Mouse (Mus musculus): ENCODE measurements around the gene Rassf2.
A peak's percentile ranks its signal among the peaks of the same experiment; 100 is the strongest.

The Rassf2 gene

GRCm38 (mm10) chr2:131955264-131955663 is 74.8 kb downstream of the Rassf2 start:
- DNase-seq (ENCODE audit: low spot score in 2 of 2) = no peak

GRCm38 (mm10) chr2:131954835-131955234 is 75.2 kb downstream of the Rassf2 start:
- no peak for DNase-seq (ENCODE audit: low spot score in 2 of 2)

GRCm38 (mm10) chr2:131953711-131954110 is 76.3 kb downstream of the Rassf2 start:
- no peak for DNase-seq (ENCODE audit: low spot score in 2 of 2)

- no peak for DNase-seq (ENCODE audit: low spot score in 2 of 2)
Observed at GRCm38 (mm10) chr2:131952961-131953538, 77.0 kb downstream of the Rassf2 start.

- DNase-seq (ENCODE audit: low spot score in 2 of 2) = no peak
Observed at GRCm38 (mm10) chr2:131952456-131952855, 77.6 kb downstream of the Rassf2 start.

GRCm38 (mm10) chr2:131950598-131951095 is 79.4 kb downstream of the Rassf2 start, which contains the start of gene Prnd:
Gene Prnd (plus strand): TSS chr2:131950861.
- no peak for DNase-seq (ENCODE audit: low spot score in 2 of 2)

GRCm38 (mm10) chr2:131949767-131950597 is 80.1 kb downstream of the Rassf2 start:
- peak in 1 of 2 experiments; percentile 72 for DNase-seq (ENCODE audit: low spot score in 2 of 2)

- peak in 1 of 2 experiments; percentile 13 for DNase-seq (ENCODE audit: low spot score in 2 of 2)
Observed at GRCm38 (mm10) chr2:131948916-131949639, 81.0 kb downstream of the Rassf2 start.

- DNase-seq (ENCODE audit: low spot score in 2 of 2) = no peak
Observed at GRCm38 (mm10) chr2:131948156-131948555, 81.9 kb downstream of the Rassf2 start.

- peak in 1 of 2 experiments; percentile 12 for DNase-seq (ENCODE audit: low spot score in 2 of 2)
Observed at GRCm38 (mm10) chr2:131946351-131946750, 83.7 kb downstream of the Rassf2 start.

- DNase-seq (ENCODE audit: low spot score in 2 of 2) = peak in 1 of 2 experiments; percentile 14
Observed at GRCm38 (mm10) chr2:131945765-131946164, 84.3 kb downstream of the Rassf2 start.

GRCm38 (mm10) chr2:131945225-131945624 is 84.8 kb downstream of the Rassf2 start:
- DNase-seq (ENCODE audit: low spot score in 2 of 2) = peak in 1 of 2 experiments; percentile 4

GRCm38 (mm10) chr2:131944370-131944769 is 85.7 kb downstream of the Rassf2 start:
- no peak for DNase-seq (ENCODE audit: low spot score in 2 of 2)

- DNase-seq (ENCODE audit: low spot score in 2 of 2) = peak in 1 of 2 experiments; percentile 13
Observed at GRCm38 (mm10) chr2:131941501-131941900, 88.6 kb downstream of the Rassf2 start.

GRCm38 (mm10) chr2:131940506-131940905 is 89.6 kb downstream of the Rassf2 start:
- DNase-seq (ENCODE audit: low spot score in 2 of 2) = no peak
